Mouse (Mus musculus): ENCODE measurements around the gene Gm17268. TPM values are rescaled to one million over a fixed set of nuclear protein-coding genes. Genes with fewer than 3 reads are reported as not detected.
A peak's percentile ranks its signal among the peaks of the same experiment; 100 is the strongest.

The Gm17268 gene
- total RNA-seq (2021): not detected

GRCm38 (mm10) chr11:82038535-82038934 lies at the start of gene Gm17268:
Gm17268 (minus strand) TSS chr11:82038562.
- DNase-seq: no peak

DNA sequence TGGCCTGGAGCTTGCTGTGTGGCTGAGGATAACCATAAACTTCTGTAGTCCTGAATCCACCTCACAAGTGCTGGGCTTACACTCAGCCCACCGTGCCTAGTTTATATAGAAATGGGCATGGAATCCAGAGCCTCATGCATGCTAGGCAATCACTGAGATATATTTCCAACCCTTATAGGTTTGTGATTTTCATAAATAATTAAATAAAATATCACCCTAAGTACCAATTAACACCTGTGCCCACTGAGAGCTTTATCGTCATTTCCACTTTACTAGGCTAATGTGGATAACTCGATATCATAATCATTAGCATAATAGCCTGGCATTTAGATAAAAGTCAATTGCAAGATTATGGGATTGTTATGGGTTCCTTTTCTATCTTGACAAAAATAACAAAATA lies 46.0 kb upstream of the Gm17268 start:
- no peak for DNase-seq

DNA sequence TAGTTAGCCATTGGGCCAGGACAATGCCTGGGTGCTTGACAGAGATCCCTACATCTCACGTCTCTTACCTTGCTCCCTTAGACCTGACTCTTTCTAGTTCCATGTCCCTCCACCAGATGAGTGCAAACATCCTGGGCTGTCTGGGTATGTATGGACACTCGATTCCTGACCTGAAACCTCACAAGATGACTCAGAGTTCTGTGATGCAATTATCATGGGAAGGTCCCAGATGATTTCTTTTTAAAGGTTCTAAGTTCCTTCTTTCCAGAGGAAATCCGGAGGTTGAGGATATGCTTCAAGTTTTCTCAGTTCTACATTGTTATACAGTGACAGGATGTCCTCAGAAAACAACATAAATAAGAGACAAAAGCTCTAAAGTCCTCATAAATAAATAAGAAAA lies 42.5 kb upstream of the Gm17268 start:
- DNase-seq: no peak

DNA sequence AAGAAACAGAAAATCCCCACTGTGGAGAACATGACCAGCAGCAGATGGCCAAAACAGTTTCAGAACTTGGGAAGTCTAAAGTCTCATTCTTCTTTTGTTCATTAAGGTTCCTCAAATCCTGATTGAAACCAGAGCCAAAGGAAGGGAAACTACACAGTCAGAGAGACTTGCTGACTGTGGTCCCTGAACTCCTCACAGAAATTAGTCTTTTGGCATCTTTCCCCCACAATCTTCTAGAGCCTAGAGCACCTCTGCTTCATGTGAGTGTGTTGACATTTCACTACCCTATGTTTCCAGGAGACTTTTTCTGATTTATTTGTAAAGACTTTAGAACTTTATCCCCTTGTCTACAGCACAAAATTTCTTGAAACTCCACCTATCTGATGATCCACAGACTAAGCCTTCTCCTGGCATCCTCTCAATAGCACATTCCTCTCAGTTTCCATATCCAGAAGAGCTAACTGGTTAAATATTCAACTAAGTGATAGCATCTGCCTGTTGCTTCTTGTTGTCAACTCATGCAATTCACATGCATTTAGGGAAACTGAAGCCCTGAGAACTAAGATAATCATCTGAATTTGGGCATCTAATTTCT lies 39.9 kb upstream of the Gm17268 start:
- no peak for DNase-seq

DNA sequence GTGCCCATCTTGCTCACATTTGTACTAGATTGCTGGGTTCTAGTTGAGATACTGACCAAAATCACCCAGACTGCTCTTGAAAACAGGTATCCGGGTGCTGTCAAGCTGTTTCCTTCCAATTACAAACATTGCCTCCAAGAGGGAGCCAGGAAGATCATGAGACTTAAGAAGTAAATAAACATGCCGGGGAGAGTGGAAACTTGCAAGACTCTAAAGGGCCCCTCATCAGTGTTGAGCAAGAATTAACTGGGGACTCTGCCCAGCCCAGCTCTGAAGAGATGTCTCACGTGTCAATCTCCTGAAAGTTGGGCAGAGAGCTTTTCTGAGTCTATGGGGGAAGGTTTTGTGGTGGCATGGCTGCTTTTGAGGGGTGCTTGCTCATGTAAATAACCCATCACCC lies 38.7 kb upstream of the Gm17268 start:
- no peak for DNase-seq

GRCm38 (mm10) chr11:82073686-82074085 lies 35.3 kb upstream of the Gm17268 start:
- no peak for DNase-seq

DNA sequence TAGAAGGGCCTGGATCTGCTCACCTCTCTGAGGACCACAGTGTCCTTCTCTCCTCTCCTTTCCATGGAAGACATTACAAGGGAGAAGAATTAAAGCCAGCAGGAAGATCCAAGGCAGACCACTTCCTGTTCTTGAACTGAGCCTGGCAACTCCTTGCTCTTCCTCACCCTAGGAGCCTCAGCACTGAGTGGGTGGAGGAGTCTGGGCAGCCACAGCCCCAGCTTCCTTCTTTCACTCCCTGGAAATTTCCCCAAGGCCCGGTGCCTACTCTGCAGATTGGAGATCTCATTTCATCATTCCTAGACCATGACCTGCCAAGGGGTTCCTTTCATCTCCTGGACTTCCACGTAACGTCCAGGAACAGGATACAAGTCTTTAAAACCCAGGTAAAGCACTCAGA lies 34.6 kb upstream of the Gm17268 start:
- no peak for DNase-seq

GRCm38 (mm10) chr11:82072374-82072773 lies 34.0 kb upstream of the Gm17268 start:
- DNase-seq: no peak

- no peak for DNase-seq
These were observed 32.7 kb upstream of the Gm17268 start for GRCm38 (mm10) chr11:82071076-82071475.

DNA sequence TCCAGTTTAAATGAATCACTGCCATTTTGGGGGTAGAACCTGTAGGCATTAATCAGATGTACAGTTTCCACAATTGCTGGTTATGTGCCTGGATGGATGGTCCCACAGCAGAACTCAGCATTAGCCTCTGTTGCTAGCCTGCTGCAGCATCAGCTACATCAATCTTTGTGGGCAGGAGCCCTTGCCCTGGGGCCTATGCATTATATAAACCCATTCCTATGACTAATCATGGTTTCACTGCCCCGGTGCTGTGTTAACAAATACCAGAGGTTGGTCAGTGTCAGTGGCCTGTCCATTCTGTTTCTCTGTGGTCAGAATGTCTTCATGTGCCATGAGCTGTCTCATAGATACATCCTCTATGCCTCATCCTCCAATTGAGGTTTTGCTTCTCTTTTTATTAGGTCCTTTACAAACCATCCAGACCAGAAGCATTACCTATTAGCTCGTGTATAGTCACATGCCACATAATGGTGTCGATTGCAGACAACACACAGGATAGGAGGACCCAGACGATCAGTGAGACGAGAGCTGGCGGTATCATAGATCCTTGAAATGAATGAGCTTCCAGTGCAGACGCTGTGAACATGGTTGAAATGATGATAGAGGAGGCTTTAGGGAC lies 28.7 kb upstream of the Gm17268 start:
- DNase-seq: no peak

DNA sequence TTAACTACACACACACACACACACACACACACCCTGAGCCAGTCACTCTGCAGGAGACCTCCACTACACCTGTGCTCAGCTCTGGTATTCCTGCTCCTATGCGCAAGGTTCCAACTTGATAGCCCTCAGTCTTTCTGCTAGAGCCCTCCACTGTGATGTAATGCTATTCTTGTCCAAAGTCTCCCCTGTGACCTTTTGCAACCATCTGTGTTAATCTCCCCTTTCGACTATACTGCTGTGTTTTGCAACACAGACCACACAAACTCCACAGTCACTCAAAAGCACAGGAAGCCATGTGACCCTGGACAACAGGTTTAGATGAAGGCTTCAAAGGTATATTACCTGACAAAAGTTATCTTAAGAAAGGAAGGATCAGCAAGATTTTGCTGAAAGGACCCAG lies 25.1 kb upstream of the Gm17268 start:
- DNase-seq: no peak

DNA sequence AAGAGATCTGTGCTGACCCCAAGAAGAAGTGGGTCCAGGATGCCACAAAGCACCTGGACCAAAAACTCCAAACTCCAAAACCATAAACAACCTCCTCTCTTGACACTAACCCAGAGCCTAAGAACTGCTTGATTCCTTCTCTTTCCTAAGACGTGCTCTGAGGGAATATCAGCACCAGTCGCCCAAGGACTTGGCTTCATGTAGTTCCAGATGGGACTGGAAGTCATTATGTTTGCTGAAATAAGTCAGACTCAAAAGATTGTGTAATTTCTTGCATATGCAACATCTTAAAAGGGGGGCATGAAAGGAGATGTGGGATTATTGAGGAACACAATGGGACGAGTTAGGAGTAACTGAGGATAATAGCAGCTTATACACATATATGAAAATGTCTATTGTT lies 23.9 kb upstream of the Gm17268 start:
- no peak for DNase-seq

GRCm38 (mm10) chr11:82057646-82058045 lies 19.3 kb upstream of the Gm17268 start, which contains the start of gene Ccl11:
Ccl11 (plus strand) TSS chr11:82057823.
- DNase-seq: no peak

GRCm38 (mm10) chr11:82053849-82054248 lies 15.5 kb upstream of the Gm17268 start:
- no peak for DNase-seq

GRCm38 (mm10) chr11:82047746-82048415 lies 9.5 kb upstream of the Gm17268 start:
- peak; percentile 60 for DNase-seq

- peak; percentile 27 for DNase-seq
These were observed 7.1 kb upstream of the Gm17268 start, which contains the start of gene Ccl7 for GRCm38 (mm10) chr11:82045471-82045870. Ccl7 (plus strand) TSS chr11:82045712.

DNA sequence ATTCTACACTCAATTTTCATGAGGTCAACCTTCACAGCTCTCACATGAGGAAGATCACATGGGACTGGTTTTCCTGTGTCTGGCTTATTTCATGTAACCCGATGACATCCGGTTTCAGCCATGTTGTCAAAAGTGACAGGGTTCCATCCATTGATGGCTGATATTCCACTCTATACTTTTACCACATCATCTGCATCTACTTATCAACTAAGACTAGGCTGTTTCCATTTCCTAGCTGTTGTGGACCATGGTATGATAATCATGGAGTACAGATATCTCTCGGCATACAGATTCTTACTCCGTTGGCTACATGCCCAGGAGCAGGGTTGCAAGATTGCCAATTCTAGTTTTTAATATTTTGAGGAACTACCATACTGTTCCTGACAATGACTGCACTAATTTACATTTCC lies 3.3 kb upstream of the Gm17268 start:
- DNase-seq: peak; percentile 22

- DNase-seq: no peak
These were observed 834 bp upstream of the Gm17268 start for GRCm38 (mm10) chr11:82039132-82039660.

DNA sequence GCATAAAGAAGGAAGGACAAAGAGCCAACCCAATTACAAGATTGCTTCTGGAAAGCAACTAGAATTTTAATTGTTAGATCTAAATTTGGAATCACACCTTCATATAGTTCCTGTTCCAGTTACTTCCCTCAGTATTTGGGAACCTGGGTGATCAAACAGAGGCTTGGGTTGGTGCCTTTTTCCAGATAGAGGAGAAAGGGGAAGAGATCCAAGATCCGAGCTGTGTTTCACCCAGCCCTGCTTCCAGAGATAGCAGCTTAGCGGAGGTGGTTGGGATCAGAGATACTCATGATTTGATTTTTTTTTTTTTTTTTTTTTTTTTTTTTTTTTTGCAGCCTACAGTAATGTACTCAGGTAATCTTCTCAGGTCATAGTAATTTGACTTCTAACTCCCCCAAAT lies 2.5 kb downstream of the Gm17268 start:
- DNase-seq: no peak

GRCm38 (mm10) chr11:82035356-82035755 lies 3.0 kb downstream of the Gm17268 start, which contains the start of gene Ccl2:
Ccl2 (plus strand) TSS chr11:82035571.
- DNase-seq: peak; percentile 75

DNA sequence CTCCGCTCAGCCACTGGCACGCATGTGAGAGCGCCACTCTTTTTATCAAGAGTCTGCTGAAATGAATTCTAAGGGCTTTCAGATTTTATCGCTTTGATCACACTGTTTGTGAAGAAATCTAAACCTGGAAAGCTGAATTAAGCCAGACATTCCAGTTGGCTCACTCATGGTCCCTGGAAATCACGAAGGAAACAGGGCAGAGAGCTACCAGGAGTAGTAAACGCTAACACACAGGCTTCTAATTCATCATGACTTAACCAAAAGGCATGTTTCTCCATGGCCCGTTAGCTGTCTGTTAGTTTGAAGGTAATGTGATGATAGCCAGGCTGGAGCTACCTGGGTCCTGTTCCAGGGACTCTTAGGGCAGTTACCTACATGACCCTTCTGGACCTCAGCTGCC lies 3.9 kb downstream of the Gm17268 start:
- DNase-seq: no peak

- DNase-seq: peak; percentile 82
These were observed 5.6 kb downstream of the Gm17268 start for GRCm38 (mm10) chr11:82032678-82033344.

- no peak for DNase-seq
These were observed 6.2 kb downstream of the Gm17268 start for GRCm38 (mm10) chr11:82032136-82032535.

All from heart, postnatal 4 days (tissue).